Mouse (Mus musculus) intestine, postnatal 0 days (tissue): Measurements from ENCODE around the gene Arl4c. TPM values are rescaled to one million over a fixed set of nuclear protein-coding genes. Genes with fewer than 3 reads are reported as not detected.

Experiments
- ATAC-seq: fragments of 200-750 bp; cut with Nextera tagmentation; 2 replicates; pipeline ENCODE4 v1.8.0; 2017; ENCODE audit warnings: mild to moderate bottlenecking, moderate TSS enrichment, moderate library complexity
- H3K27ac ChIP-seq: fragments of 300-500 bp; sonication (generic); 2 replicates; pipeline ENCODE4 v1.5.1; 2014; ENCODE audit warnings: mild to moderate bottlenecking, low read depth, low read length, moderate library complexity
- H3K27me3 ChIP-seq: fragments of 300-500 bp; sonication (generic); replicated peaks from 2 replicates; pipeline ENCODE4 v1.6.1; 2014; ENCODE audit warnings: low read length, mixed read lengths; ENCODE audit not compliant: control insufficient read depth, insufficient read depth
- H3K36me3 ChIP-seq: fragments of 300-500 bp; sonication (generic); 2 replicates; pipeline ENCODE4 v1.6.1; 2014; ENCODE audit warnings: mild to moderate bottlenecking, moderate library complexity; ENCODE audit not compliant: control insufficient read depth, insufficient read depth
- H3K4me1 ChIP-seq: fragments of 300-500 bp; sonication (generic); replicated peaks from 2 replicates; pipeline ENCODE4 v1.6.1; 2014; ENCODE audit warnings: antibody characterized with exemption, low read length, mixed read lengths; ENCODE audit not compliant: control insufficient read depth, insufficient read depth
- H3K4me2 ChIP-seq: fragments of 300-500 bp; sonication (generic); replicated peaks from 2 replicates; pipeline ENCODE4 v1.6.1; 2014; ENCODE audit warnings: low read depth, mild to moderate bottlenecking, moderate library complexity
- H3K4me3 ChIP-seq: fragments of 300-500 bp; sonication (generic); 2 replicates; pipeline ENCODE4 v1.5.1; 2014; ENCODE audit warnings: low read depth, low read length
- H3K9ac ChIP-seq: fragments of 300-500 bp; sonication (generic); 2 replicates; pipeline ENCODE4 v1.6.1; 2014; ENCODE audit warnings: mild to moderate bottlenecking, low read depth, low read length
- H3K9me3 ChIP-seq: fragments of 300-500 bp; sonication (generic); 2 replicates; pipeline ENCODE4 v1.6.1; 2016; ENCODE audit warnings: mixed run types; ENCODE audit not compliant: control insufficient read depth
- CTCF ChIP-seq: sonication (generic); IDR thresholded peaks from 2 replicates; pipeline ENCODE4 v1.5.1; 2016; ENCODE audit warnings: low read depth, mild to moderate bottlenecking, control low read depth, antibody characterized with exemption, moderate library complexity
- WGBS: fragments of 180-500 bp; shearing (Covaris S2); extraction: QIAGEN DNeasy Blood & Tissue Kit; methylation state at CpG from one replicate; pipeline ENCODE4 v1.1.7; 2014; 5-methylcytosine and 5-hydroxymethylcytosine counted together
- polyA plus RNA-seq: library from polyadenylated mRNA; unstranded; fragments of >200 nt; fragmentation: Nextera tagmentation; extraction: Ambion mirVana; gene quantifications from 2 replicates; pipeline ENCODE4 v1.2.1, GENCODE M21; 2015

Arl4c gene
- polyA plus RNA-seq, 1 experiment from 2014 or later, result 2.6 TPM

- Histone ChIP-seq H3K27ac (no peak overlapping the region), H3K9ac (no peak overlapping the region), H3K4me3 (no peak overlapping the region), H3K4me1 (no peaks in the 10 kb centered on the region), H3K4me2 (no peak overlapping the region), H3K27me3 (no peaks in the 10 kb centered on the region), H3K36me3 (no peaks in the 10 kb centered on the region), H3K9me3 (no peaks in the 10 kb centered on the region)
- no peak for ATAC-seq
- TF ChIP-seq CTCF, result peak; percentile 25; the same call in 1 of the 2 replicates
- WGBS, result 75% methylated on average over 12 of the region's 12 CpGs
These were observed 66.4 kb downstream of the Arl4c start for GRCm38 (mm10) chr1:88635659-88636058.

- TF ChIP-seq CTCF, result no peak
- WGBS, result 75% methylated on average over 6 of the region's 6 CpGs
These were observed 69.2 kb downstream of the Arl4c start for GRCm38 (mm10) chr1:88632851-88633250.

GRCm38 (mm10) chr1:88629966-88630488, 72.0 kb downstream of the Arl4c start:
- WGBS, result 66% methylated on average over 2 of the region's 2 CpGs
- Histone ChIP-seq H3K27ac (no peak overlapping the region), H3K9me3 (no peaks in the 10 kb centered on the region), H3K36me3 (no peaks in the 10 kb centered on the region), H3K4me2 (no peak overlapping the region), H3K4me3 (no peak overlapping the region), H3K27me3 (no peaks in the 10 kb centered on the region), H3K4me1 (no peaks in the 10 kb centered on the region), H3K9ac (no peak overlapping the region)
- no peak for TF ChIP-seq CTCF
- ATAC-seq, result no peak

More at GRCm38 (mm10) chr1:88632851-88633250, 69.2 kb downstream of the Arl4c start:
- H3K4me2 ChIP-seq, result no peak overlapping the region
- H3K27ac ChIP-seq, result no peak overlapping the region
- H3K36me3 ChIP-seq, result no peaks in the 10 kb centered on the region
- no peaks in the 10 kb centered on the region for H3K9me3 ChIP-seq
- no peaks in the 10 kb centered on the region for H3K4me1 ChIP-seq
- H3K9ac ChIP-seq, result no peak overlapping the region
- no peak overlapping the region for H3K4me3 ChIP-seq
- H3K27me3 ChIP-seq, result no peaks in the 10 kb centered on the region
- no peak for ATAC-seq

- TF ChIP-seq CTCF, result no peak
- Histone ChIP-seq H3K4me2 (no peak overlapping the region), H3K9ac (no peak overlapping the region), H3K36me3 (no peaks in the 10 kb centered on the region), H3K27ac (no peak overlapping the region), H3K9me3 (no peaks in the 10 kb centered on the region), H3K27me3 (no peaks in the 10 kb centered on the region), H3K4me3 (no peak overlapping the region), H3K4me1 (no peaks in the 10 kb centered on the region)
- WGBS, result 50% methylated on average over 1 of the region's 1 CpGs
- ATAC-seq, result no peak
These were observed 76.8 kb downstream of the Arl4c start for GRCm38 (mm10) chr1:88625190-88625589.

- H3K9ac ChIP-seq, result no peak overlapping the region
- no peaks in the 10 kb centered on the region for H3K36me3 ChIP-seq
- no peak overlapping the region for H3K27ac ChIP-seq
- no peak overlapping the region for H3K4me3 ChIP-seq
- WGBS, result 91% methylated on average over 4 of the region's 4 CpGs
- H3K4me2 ChIP-seq, result no peak overlapping the region
- TF ChIP-seq CTCF, result no peak
- no peak for ATAC-seq
- no peaks in the 10 kb centered on the region for H3K4me1 ChIP-seq
- H3K9me3 ChIP-seq, result no peaks in the 10 kb centered on the region
- H3K27me3 ChIP-seq, result no peaks in the 10 kb centered on the region
These were observed 77.6 kb downstream of the Arl4c start for GRCm38 (mm10) chr1:88624376-88624775.

GRCm38 (mm10) chr1:88623541-88624115, 78.4 kb downstream of the Arl4c start:
- ATAC-seq, result no peak

More at GRCm38 (mm10) chr1:88623541-88624115, 78.4 kb downstream of the Arl4c start:
- 86% methylated on average over 8 of the region's 8 CpGs for WGBS
- Histone ChIP-seq H3K27ac (no peak overlapping the region), H3K4me1 (no peaks in the 10 kb centered on the region), H3K4me3 (no peak overlapping the region), H3K9ac (no peak overlapping the region), H3K27me3 (no peaks in the 10 kb centered on the region), H3K4me2 (no peak overlapping the region), H3K36me3 (no peaks in the 10 kb centered on the region), H3K9me3 (no peaks in the 10 kb centered on the region)
- no peak for TF ChIP-seq CTCF

Other genes with a start within 250 kb of the Arl4c start
- not detected in 2 replicates for gene Glrp1, start 192.2 kb downstream of the Arl4c start, polyA plus RNA-seq